Mouse (Mus musculus): ENCODE results near the gene Zdhhc17.

Gene Zdhhc17

DNA sequence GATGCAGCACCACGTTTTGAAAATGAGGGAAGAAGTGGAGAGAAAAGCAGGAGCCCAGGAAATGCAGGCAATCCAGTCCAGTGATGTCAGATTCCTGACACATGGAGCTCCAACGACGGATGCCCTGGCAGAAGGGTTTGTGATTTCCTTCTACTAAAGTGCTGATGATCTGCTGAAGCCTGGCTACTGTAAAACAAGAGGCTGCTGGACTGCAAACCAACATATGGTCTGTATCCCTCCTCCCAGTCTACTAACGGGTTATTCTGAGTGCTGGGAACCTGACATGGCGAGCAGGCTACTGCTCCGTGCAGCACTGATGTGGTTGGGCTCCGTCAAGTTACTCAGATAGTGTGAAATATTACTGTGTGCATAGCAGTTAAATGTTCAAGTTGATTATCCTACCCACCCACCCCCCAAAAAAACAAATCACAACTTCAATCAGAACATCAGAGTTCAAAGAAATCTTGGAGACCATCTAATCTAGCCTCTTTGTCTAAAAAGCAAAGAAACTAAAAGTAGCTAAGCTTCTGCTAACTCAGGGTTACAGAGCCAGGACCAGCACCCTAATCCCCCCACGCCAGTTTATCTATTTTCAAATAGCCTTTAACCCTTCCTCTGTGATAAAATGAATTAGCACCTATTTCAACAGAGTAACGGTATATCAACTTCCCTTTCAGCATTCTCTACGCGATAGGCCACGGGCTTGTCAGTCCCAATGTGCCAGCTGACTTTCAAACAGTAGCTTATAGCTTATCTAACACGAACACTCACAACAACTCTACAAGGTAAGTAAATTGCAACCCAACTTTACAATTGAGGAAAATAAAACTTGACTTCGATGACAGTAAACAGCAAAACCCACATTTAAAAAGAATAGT is 4.1 kb downstream of the Zdhhc17 start:
- DNase-seq (ENCODE audit: low read depth, low spot score) = no peak

DNA sequence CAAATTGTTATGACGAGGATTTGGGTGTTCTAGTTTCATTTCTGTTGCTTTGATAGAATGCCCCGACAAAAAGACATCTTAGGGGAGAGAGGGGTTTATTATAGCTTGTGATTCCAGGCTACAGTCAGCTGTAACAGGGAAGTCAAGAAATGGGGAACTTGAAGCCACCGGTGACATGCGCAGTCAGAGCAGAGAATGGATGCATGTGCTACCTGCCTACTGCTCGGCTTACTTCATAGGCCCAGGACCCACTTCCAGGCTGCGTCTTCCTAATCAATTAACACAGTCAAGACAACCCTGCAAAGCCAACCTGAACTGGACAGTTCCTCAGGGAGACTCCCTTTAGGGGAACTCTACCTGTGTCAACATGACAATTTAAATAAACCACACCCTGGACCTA is 5.7 kb downstream of the Zdhhc17 start:
- no peak for DNase-seq (ENCODE audit: low read depth, low spot score)

DNA sequence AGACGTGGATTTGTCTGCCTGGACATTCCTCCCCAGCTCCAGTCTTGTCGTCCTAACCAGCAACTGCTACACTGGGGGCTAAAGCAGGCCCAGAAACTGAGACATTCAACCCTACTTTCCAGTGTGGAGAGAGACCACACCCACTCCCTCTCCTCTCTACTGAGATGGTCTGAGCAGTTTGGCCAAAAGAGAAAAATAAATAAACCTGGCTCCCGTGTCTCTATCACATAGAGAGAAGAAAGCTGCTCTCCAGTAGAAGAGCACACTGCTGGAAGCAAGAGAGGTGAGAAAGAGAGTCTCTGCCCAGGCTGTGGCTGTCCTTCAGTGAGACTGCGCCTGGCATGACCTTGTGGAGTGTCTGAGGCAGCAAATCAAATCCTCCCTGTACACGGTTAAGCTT is 10.7 kb downstream of the Zdhhc17 start:
- no peak for DNase-seq (ENCODE audit: low read depth, low spot score)

DNA sequence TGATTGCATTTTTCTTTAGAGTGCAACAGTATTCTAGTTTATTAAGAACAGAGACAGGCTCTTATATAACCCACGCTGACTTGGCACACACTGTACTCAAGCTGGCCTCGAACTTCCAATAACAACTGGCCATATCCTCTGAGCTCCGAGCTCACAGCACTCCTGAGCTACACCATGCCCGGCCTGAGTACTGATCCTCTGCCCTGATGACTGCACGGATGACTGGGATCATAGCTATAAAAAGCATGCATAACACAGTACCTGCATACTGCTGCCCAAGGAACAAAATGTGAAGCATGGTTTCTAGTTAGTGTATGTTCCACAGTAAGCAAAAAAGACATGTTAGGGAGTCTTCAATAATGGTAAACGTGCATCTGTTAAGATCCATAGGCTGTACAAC is 12.8 kb downstream of the Zdhhc17 start:
- no peak for DNase-seq (ENCODE audit: low read depth, low spot score)

DNA sequence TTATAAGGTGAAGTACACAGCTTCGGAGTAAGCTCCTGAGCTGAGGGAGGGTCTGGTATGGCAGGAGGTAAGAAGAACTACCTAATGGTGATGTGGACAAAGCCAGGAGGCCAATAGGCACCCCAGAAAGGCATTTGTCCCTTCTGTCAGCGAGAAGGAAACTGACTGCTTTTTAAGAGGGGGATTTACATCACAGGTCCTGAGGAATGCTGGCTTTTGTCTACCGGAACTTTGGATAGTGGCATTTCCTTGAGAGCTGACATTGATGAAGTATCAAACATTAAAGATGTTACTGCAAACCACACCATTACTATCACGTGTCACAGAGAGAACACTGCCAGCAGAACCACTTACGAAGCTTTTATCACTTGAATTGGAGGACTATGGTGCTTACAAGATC is 15.2 kb downstream of the Zdhhc17 start:
- DNase-seq (ENCODE audit: low read depth, low spot score) = no peak

DNA sequence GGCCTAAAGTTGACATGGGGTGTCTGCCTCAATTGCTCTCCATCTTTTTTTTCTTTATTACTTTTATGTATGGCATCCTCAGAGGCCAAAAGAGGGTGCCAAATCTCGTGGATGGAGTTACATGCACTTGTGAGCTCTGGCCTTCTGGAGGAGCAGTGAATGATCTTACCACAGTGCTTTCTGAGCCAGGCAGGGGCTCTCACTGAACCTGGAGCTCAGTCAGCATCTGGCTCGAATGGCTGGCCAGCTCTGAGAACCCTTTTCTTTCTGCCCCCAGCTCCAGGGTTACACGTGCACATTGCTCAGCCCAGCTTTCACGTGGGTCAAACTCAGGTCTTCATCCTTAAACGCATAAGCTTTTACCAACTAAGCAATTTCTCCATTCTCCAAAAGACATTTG is 16.7 kb downstream of the Zdhhc17 start:
- no peak for DNase-seq (ENCODE audit: low read depth, low spot score)

DNA sequence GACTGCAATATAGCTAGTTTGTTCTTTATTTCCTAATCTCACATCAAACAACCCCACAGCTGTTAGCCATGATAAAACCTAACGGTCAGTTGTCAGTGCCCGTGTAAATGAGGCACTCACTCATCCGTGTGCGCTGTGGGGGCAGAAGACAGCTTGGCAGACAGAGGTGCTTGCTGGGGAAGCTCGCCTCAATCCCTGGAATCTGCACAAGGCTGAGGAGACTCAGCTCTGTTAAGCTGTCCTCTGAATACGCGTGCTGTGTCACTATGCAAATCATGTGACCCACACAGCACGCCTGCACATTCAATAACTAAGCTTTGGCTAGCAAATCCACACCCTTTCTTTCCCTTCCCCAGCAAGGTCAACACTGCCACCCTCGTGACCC is 17.9 kb downstream of the Zdhhc17 start:
- peak; percentile 24 for DNase-seq (ENCODE audit: low read depth, low spot score)

DNA sequence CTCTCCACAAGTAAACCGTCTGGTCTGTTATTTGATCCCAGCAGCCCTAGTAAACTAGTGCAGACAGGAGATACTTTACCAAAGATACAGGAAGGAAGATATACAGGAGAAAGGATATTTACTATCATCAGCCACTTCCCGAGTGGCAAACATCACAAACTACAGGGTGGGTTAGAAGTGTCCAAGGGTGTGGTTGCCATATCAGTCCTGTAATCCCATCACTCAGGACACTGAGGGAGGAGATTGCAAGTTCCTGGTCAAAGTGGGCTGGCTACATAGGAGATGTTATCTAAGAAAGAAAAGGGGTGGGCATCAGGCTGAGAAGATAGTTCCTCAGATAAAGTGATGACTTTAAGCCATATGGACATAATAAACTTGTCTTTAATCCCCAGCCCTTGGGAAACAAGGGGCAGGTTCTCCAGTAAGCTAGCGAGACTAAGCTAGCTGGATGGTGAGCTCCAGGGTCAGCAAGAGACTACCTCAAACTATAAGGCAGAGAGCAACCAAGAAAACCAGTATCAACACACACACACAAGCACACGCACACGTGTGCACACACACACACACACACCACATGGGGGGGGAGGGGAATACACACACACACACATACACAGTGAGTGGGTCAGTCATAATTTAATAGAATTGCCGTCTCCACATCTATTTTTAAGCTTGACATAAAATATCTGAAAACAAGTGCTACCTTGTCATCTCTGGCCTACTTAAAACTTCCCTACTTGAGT is 18.5 kb downstream of the Zdhhc17 start:
- DNase-seq (ENCODE audit: low read depth, low spot score) = no peak

DNA sequence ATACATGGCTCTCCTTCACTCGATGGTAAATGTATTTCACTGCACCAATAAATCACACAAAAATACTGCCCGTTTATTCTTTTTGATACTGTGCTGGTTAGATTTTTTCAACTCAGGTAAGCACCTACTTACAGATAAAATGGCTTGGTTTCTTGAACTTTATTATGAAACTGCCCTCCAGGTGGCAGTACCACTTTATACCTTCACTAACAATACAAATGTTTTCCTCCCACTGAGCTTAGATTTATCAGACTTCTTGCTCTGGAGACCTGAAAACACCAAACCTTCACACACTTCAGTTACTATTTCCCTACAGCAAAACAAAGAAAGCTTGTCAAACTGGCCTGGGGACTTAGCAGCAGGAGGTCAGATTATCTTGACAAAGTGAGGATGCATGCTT is 20.2 kb downstream of the Zdhhc17 start:
- DNase-seq (ENCODE audit: low read depth, low spot score) = peak; percentile 36

DNA sequence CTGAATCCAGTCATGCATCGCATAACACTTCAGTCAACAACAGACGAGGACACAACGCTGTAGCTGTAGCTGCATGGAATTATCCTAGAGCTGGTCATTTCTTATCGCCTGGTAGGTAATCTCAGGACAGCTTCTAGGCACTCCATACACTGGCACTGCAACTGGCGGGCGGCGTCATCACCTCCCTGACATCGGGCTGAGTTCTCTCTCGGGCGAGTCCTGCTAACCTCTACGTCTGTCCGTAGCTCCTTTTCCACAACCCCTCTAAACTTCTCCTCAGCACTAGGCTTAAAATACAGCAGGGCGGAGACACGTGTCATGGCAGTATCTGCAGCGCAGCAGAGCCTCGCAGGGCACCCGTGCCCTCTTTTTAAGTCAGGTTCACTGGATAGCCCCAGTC is 23.3 kb downstream of the Zdhhc17 start:
- no peak for DNase-seq (ENCODE audit: low read depth, low spot score)

DNA sequence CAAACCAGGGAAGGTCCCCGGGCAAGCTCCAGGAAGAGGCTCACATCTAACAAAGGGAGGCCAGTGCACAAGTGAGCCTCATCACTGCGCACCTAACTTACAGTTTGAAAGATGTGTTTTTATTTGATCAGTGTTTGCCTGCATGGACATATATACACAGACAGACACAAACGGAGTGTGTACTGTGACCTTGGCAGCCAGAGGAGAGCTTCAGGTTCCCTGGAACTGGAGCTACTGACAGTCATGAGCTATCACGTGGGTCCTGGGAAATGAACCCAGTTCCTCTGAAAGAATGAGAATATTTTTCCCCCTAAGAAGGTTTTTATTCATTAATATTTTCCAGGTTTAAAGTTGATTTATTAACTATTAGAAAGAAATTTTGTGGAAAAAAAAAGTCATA is 27.2 kb downstream of the Zdhhc17 start:
- no peak for DNase-seq (ENCODE audit: low read depth, low spot score)

DNA sequence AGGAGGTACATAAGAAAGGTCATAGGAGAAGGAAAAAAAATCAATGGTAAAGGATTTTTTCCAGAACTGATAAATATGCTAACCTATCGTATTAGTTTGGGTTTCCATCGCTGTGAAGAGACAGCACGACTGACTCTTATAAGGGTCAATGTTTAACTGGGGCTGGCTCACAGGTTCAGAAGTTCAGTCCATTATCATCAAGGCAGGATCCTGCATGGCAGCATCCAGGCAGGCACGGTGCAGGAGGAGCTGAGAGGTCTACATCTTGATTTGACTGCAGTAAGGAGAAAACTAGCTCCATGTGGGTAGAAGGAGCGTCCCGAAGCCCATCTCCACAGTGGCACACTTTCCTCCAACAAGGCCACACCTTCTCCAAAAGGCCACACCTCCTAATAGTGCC is 29.5 kb downstream of the Zdhhc17 start:
- DNase-seq (ENCODE audit: low read depth, low spot score) = no peak

DNA sequence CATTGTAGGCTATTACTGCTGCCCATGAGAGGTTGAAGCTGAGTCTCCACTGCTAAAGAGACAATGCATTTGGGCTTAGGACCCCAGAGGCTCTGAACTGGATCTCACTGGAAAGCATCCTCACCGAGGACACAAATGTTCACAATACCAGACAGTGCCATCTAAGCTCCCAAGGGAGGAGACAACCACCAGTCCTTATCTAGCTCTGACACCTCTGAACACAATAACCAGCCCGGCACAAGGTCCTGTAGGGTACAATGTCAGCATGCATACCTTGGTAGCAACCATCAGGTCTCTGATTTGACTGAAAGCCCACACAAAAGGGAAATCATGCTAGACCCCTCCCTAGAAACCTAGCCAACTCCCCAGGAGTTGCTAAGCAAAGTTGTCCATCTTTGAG is 30.5 kb downstream of the Zdhhc17 start:
- DNase-seq (ENCODE audit: low read depth, low spot score) = no peak

DNA sequence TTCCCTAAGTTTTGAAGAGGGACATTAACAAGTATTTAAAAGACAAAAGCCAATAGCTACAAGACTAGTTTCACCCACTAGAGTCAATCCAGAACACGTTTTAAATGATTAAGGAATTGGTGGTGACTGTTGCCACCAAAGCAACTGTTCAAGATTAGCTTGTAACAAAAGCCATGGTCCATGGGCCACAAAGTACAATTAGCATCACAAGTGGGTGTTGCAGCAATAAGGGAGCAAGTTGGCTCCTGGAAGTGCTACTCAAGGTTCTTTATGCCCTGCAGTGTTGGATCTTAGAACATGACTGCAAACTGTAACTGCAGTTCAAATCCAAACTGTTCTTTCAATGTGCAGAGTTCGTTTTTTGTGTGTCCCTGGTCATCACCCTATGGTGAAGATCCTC is 32.6 kb downstream of the Zdhhc17 start:
- no peak for DNase-seq (ENCODE audit: low read depth, low spot score)

DNA sequence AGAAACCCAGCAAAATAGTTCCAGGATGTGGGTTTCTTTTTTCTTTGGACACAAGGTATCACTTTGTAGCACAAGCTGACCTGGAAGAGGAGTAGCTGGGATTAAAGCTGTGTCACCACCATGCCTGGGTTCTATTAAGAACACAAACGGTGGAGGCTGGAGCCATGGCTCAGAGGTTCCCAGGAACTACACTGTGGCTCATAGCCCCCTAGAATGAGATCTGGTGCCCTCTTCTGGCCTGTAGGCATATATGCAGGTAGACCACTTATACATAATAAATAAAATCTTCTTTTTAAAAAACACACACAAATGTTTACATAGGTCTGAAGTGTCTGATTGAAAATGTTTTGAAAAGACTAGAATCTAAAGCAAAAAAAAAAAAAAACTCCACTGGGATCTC is 33.9 kb downstream of the Zdhhc17 start:
- DNase-seq (ENCODE audit: low read depth, low spot score) = peak; percentile 24

DNA sequence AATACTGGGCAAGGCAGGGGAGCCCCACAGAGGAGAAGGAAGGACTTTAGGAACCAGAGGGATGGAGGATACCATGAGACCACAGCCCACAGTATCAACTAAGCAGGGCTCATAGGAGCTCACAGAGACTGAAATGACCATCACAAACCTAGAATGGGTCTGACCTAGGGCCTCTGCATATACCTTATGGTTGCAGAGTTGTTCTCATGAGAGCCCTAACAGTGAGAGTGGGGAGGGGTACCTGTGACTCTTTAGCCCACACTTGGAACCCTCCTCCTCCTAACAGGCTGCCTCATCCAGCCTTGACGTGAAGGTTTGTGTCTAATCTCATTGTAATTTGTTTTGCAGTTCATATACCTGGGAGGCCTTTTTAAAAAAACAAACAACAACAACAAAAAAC is 35.1 kb downstream of the Zdhhc17 start:
- DNase-seq (ENCODE audit: low read depth, low spot score) = no peak

DNA sequence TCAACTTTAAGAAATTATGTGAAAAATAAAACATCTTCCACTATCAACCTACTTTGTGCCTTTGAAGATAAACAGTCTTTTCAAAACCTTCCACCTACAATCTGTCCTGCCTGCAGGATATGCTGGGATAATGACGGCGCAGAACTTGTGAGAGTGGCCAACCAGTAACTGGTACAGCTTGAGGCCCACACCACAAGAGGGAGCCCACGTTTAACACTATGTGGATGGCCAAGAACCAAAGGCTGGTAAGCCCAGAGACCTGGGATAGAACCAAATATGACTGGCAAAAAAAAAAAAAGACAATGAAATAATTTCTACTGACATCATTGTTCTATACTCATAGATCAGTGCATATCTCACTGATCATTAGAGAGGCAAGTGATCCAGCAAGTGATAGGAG is 35.5 kb downstream of the Zdhhc17 start:
- DNase-seq (ENCODE audit: low read depth, low spot score) = peak; percentile 33

DNA sequence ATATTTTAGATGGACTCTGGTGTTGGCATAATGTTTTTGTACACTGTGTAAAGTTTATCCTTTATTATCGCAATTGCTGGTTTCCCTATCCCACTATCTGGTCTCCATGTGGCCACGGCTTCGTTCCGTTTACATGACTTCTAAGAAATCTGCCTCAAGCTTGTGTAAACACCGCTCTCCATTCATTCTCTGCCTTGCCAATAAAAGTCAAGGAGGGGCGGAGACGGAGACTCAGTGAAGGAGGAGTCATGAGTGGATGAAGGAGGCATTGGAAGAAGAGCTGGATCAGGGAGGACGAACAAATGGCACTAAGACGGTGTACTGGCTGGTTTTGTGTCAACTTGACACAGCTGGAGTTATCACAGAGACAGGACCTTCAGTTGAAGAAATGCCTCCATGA is 37.9 kb downstream of the Zdhhc17 start:
- DNase-seq (ENCODE audit: low read depth, low spot score) = no peak

DNA sequence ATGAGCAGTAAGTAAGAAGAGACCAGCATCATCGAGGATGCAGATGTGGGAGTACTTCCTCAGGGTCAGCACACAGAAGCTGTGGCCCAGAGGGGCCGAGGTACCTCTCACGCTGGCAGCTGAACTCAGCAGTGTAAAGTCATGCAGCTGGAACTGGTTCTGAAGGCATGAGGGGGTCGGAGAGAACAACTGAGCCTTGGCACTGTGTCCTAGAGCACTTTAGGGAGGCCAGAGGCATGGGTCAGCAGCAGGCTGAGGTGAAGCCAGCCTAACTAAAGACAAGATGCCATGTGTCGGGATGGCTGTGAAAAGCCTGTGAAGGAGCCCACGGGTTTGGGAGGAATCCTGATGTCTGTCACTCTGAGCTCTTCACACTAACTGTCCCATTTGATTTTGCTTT is 38.5 kb downstream of the Zdhhc17 start:
- DNase-seq (ENCODE audit: low read depth, low spot score) = no peak

DNA sequence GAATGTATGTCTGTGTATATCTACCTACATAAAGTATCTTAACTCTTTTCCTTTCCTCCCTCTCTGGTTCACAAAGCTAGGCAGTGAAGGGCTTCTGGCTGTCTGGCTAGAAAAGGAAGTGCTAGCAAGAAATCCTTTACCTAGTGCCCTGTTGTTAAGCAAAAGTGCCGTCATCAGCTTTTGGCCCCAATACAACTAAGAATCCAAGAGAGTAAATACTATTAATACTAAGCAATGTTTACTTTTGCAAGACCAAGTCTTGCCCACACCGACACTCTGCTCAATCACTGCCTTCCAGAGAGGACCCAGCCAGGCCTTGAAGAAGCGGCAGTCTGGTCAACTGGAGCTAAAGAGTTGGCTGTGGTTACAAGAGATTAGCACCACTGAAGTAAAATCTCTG is 38.9 kb downstream of the Zdhhc17 start:
- DNase-seq (ENCODE audit: low read depth, low spot score) = no peak

DNA sequence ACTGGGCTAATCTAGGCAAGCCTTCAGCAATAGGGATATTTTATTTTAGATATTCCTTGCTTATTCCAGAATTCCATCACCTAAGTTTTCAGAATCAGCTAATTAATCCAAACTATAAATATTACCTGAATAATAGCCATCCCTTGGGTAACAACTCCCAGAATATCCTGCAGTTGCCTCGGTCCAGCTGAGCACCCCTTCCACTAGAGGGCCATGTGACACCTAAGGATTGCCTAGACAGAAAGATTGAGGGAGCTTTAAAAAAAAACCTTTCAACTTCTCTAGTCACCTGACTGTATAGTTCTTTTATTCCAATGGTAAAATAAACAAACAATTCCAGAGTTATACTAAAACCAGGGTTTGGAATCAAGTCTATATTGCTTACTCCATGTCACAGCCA is 47.8 kb downstream of the Zdhhc17 start:
- no peak for DNase-seq (ENCODE audit: low read depth, low spot score)

DNA sequence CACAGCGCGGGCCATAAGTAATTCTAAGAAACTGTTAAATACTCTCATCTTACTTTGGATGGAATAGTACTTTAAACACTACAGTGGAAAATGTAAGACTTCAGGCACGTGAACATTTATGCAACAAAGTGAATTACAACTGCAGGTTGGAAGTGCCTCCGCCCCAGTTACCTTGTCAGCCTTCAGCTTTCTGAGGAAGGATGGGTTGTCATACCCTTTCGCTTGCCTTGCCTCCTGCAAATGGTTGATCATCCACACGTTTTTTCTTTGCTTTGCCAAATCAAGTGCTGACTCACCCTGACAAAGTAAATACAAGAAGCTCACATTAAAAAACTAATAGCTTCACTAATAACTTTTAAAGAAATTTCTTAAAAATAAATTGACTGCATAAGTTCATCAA is 49.1 kb downstream of the Zdhhc17 start:
- DNase-seq (ENCODE audit: low read depth, low spot score) = no peak

DNA sequence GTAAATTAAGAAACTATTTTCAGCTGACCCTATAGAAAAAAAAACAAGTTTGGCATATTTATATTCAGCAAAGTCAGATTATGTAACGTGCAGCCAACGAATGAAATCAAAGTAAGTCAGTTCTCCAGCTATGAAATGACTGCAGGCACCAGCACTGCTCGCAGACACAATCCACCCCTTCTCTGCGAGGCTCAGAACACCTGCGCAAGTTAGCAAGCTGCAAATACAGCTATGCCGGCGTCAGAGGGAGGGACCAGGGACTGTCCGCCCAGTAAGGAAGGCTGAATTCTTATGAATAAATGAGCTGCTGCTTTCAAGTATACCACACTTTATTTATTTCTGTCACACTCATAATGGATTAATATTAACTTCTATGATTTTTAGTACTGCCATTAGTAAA is 50.2 kb downstream of the Zdhhc17 start:
- peak; percentile 34 for DNase-seq (ENCODE audit: low read depth, low spot score)
